In genomic region chr2:171737761-171738160, GRCm38 (mm10) we compare ENCODE assay signal across 28 mouse cellular contexts.
"Had no signal": no experiment of that assay in that cellular context is flagged by ENCODE, and none has a peak within 500 bp of the region (broad histone marks: within the 10 kb centered on the region; RNA-seq: fewer than 3 reads in every experiment).

No protein-coding gene starts in this region.

- H3K36me3 ChIP-seq: embryonic facial prominence, embryonic 10.5 days; embryonic facial prominence, embryonic 12.5 days; embryonic facial prominence, embryonic 13.5 days; embryonic facial prominence, embryonic 15.5 days; forebrain, embryonic 10.5 days; forebrain, embryonic 12.5 days; forebrain, embryonic 15.5 days had no signal

- H3K27me3 ChIP-seq: embryonic facial prominence, embryonic 12.5 days; embryonic facial prominence, embryonic 13.5 days; embryonic facial prominence, embryonic 15.5 days; forebrain, embryonic 12.5 days; forebrain, embryonic 13.5 days; forebrain, embryonic 15.5 days had no signal

- DNase-seq: cerebellum, adult 18-20 months; cerebellum, adult 2 months; cerebellum, adult 8-10 months; cerebellum, adult 9-10 months; cerebellum, adult 9-11 months; cerebellum, postnatal 10 days; cerebellum, postnatal 14 days; cerebellum, postnatal 25 days; cerebellum, postnatal 36 days; embryo, embryonic 11 days; forebrain, postnatal 0 days; gastrocnemius, adult 2 months; gastrocnemius, postnatal 10 days; gastrocnemius, postnatal 14 days; gastrocnemius, postnatal 25 days; gastrocnemius, postnatal 36 days; heart, adult 18-20 months had no signal

- H3K9me3 ChIP-seq: embryonic facial prominence, embryonic 10.5 days; embryonic facial prominence, embryonic 12.5 days; embryonic facial prominence, embryonic 13.5 days; embryonic facial prominence, embryonic 15.5 days; forebrain, embryonic 10.5 days; forebrain, embryonic 12.5 days; forebrain, embryonic 13.5 days; forebrain, embryonic 15.5 days had no signal

- H3K4me2 ChIP-seq: embryonic facial prominence, embryonic 12.5 days; embryonic facial prominence, embryonic 13.5 days; embryonic facial prominence, embryonic 15.5 days; forebrain, embryonic 12.5 days; forebrain, embryonic 13.5 days; forebrain, embryonic 15.5 days had no signal

- H3K4me3 ChIP-seq: embryonic facial prominence, embryonic 10.5 days; embryonic facial prominence, embryonic 12.5 days; embryonic facial prominence, embryonic 13.5 days; embryonic facial prominence, embryonic 15.5 days; erythroblast, embryonic 14.5 days; forebrain, embryonic 10.5 days; forebrain, embryonic 12.5 days; forebrain, embryonic 13.5 days; forebrain, embryonic 15.5 days; gastrocnemius, adult 2 months had no signal

- H3K9ac ChIP-seq: embryonic facial prominence, embryonic 12.5 days; embryonic facial prominence, embryonic 13.5 days; embryonic facial prominence, embryonic 15.5 days; forebrain, embryonic 12.5 days; forebrain, embryonic 13.5 days; forebrain, embryonic 15.5 days; forebrain, postnatal 0 days had no signal

- ATAC-seq: forebrain, embryonic 13.5 days; forebrain, embryonic 14.5 days; forebrain, embryonic 15.5 days; forebrain, embryonic 16.5 days; forebrain, postnatal 0 days had no signal

- H3K27ac ChIP-seq: embryonic facial prominence, embryonic 10.5 days; embryonic facial prominence, embryonic 12.5 days; embryonic facial prominence, embryonic 13.5 days; embryonic facial prominence, embryonic 15.5 days; forebrain, embryonic 10.5 days; forebrain, embryonic 12.5 days; forebrain, embryonic 13.5 days; forebrain, embryonic 15.5 days; gastrocnemius, adult 2 months had no signal

- H3K4me1 ChIP-seq: embryonic facial prominence, embryonic 12.5 days; embryonic facial prominence, embryonic 15.5 days; forebrain, embryonic 13.5 days; forebrain, embryonic 15.5 days had no signal
